Mouse (Mus musculus) megakaryocyte, embryonic 14.5 days (primary cell): ENCODE measurements at regions not wholly inside any gene's neighbourhood (a gene's known extent, or its start where the extent isn't known, plus 50 kb on each side); places are given as distances from the start of the nearest gene placed in this dataset.

Experiments used
- FLI1 ChIP-seq: IDR thresholded peaks from 2 replicates; pipeline ENCODE4 v1.6.1; 2012; ENCODE audit warnings: low read length, inconsistent platforms, mixed read lengths
- GATA1 ChIP-seq: IDR thresholded peaks from 3 replicates; pipeline ENCODE4 v1.6.1; 2012; ENCODE audit warnings: mixed read lengths, low read length, inconsistent platforms, borderline replicate concordance

GRCm38 (mm10) chr17:84101652-84102051, 86.1 kb downstream of the Zfp36l2 start:
- TF ChIP-seq GATA1, result no peak
- no peak for TF ChIP-seq FLI1
